8 mouse cellular contexts compared by ENCODE assay signal in genomic region chr14:39532689-39533088, GRCm38 (mm10). TPM values are rescaled to one million over a fixed set of nuclear protein-coding genes. Genes with fewer than 3 reads are reported as not detected.
DNase-seq lines count a peak whose midpoint lies in the region; ATAC-seq and TF ChIP-seq lines count a peak whose summit lies in the region.

No protein-coding gene starts in this region.

- peak; percentile 68 for TF ChIP-seq CTCF in E14TG2a.4 (conservative IDR thresholded peaks at IDR 0.05; ENCODE audit: low read length)

- no peak overlapping the region for H3K9ac ChIP-seq in hindbrain, embryonic 13.5 days
- H3K9ac ChIP-seq in forebrain, embryonic 12.5 days = no peak overlapping the region

- no peak overlapping the region for H3K27ac ChIP-seq in hindbrain, embryonic 10.5 days
- H3K27ac ChIP-seq in hindbrain, embryonic 13.5 days = no peak overlapping the region
- no peak overlapping the region for H3K27ac ChIP-seq in forebrain, embryonic 12.5 days

- no peaks in the 10 kb centered on the region for H3K4me1 ChIP-seq in hindbrain, embryonic 10.5 days (replicated peaks)
- H3K4me1 ChIP-seq in hindbrain, embryonic 13.5 days (replicated peaks) = no peaks in the 10 kb centered on the region
- no peaks in the 10 kb centered on the region for H3K4me1 ChIP-seq in E14TG2a.4 (replicated peaks; ENCODE audit: low read depth, low read length)
- no peaks in the 10 kb centered on the region for H3K4me1 ChIP-seq in forebrain, embryonic 12.5 days

- H3K4me3 ChIP-seq in hindbrain, embryonic 10.5 days = no peak overlapping the region
- H3K4me3 ChIP-seq in hindbrain, embryonic 13.5 days = no peak overlapping the region
- H3K4me3 ChIP-seq in E14TG2a.4 (replicated peaks; ENCODE audit: low read length) = no peak overlapping the region
- no peak overlapping the region for H3K4me3 ChIP-seq in forebrain, embryonic 12.5 days (replicated peaks)

- no peaks in the 10 kb centered on the region for H3K9me3 ChIP-seq in hindbrain, embryonic 10.5 days
- no peaks in the 10 kb centered on the region for H3K9me3 ChIP-seq in hindbrain, embryonic 13.5 days
- no peaks in the 10 kb centered on the region for H3K9me3 ChIP-seq in E14TG2a.4 (ENCODE audit: low read length)
- H3K9me3 ChIP-seq in forebrain, embryonic 12.5 days = no peaks in the 10 kb centered on the region

- DNase-seq in hindbrain, embryonic 10.5 days (ENCODE audit: low spot score) = peak; percentile 14
- peak; percentile 55 for DNase-seq in adrenal gland, postnatal 10 days
- DNase-seq in layer of hippocampus, postnatal 25 days (ENCODE audit: extremely low spot score in 1 of 2, low spot score in 1 of 2) = peak; percentile 17 to 46
- DNase-seq in right cerebral cortex, postnatal 14 days = peak; percentile 26
- DNase-seq in gastrocnemius, postnatal 36 days = no peak

- 17% methylated on average over 2 of the region's 2 CpGs for WGBS in hindbrain, embryonic 10.5 days
- 11% methylated on average over 2 of the region's 2 CpGs for WGBS in hindbrain, embryonic 13.5 days
- WGBS in forebrain, embryonic 12.5 days = 10% methylated on average over 2 of the region's 2 CpGs

- intact Hi-C loops in gastrocnemius, postnatal 36 days (cut with DNase I) = no loop called here

- ATAC-seq in hindbrain, embryonic 13.5 days (ENCODE audit: low FRiP score) = no peak
- peak; percentile 73; the same call in 1 of the 2 replicates for ATAC-seq in forebrain, embryonic 12.5 days (ENCODE audit: low FRiP score)

- no peaks in the 10 kb centered on the region for H3K36me3 ChIP-seq in hindbrain, embryonic 10.5 days
- no peaks in the 10 kb centered on the region for H3K36me3 ChIP-seq in hindbrain, embryonic 13.5 days
- no peaks in the 10 kb centered on the region for H3K36me3 ChIP-seq in E14TG2a.4 (ENCODE audit: insufficient read depth, low read length)
- H3K36me3 ChIP-seq in forebrain, embryonic 12.5 days (replicated peaks) = no peaks in the 10 kb centered on the region

- no peak overlapping the region for H3K4me2 ChIP-seq in hindbrain, embryonic 13.5 days
- no peak overlapping the region for H3K4me2 ChIP-seq in forebrain, embryonic 12.5 days

- no peaks in the 10 kb centered on the region for H3K27me3 ChIP-seq in hindbrain, embryonic 10.5 days (ENCODE audit: insufficient read depth, poor library complexity, severe bottlenecking)
- no peaks in the 10 kb centered on the region for H3K27me3 ChIP-seq in hindbrain, embryonic 13.5 days
- H3K27me3 ChIP-seq in E14TG2a.4 (ENCODE audit: insufficient read depth, low read length) = no peaks in the 10 kb centered on the region
- no peaks in the 10 kb centered on the region for H3K27me3 ChIP-seq in forebrain, embryonic 12.5 days

RNA-seq across cellular contexts. Expression of gene Nrg3, which starts 59.8 kb away (rescaled TPM):
- 0.71 and 1.5 TPM in 2 replicates for polyA plus RNA-seq in hindbrain, embryonic 10.5 days (2016; fragmentation: Nextera tagmentation; extraction: Ambion mirVana)
- 8.1 and 8.3 TPM in 2 replicates for polyA plus RNA-seq in hindbrain, embryonic 13.5 days (2015; fragmentation: Nextera tagmentation; extraction: Ambion mirVana)
- 1 to 10 TPM; 3.1 to 4.3 TPM for total RNA-seq in adrenal gland, postnatal 10 days (2021)
- 2.7 and 3.7 TPM in 2 replicates for polyA plus RNA-seq in forebrain, embryonic 12.5 days (2016; fragmentation: Nextera tagmentation; extraction: Ambion mirVana)
- total RNA-seq in layer of hippocampus, postnatal 25 days (2021) = 10 to 100 TPM; 56.9 to 74.8 TPM
- not detected for total RNA-seq in gastrocnemius, postnatal 36 days (2021)

Comparison
In these comparisons a context has a peak if more than half of its experiments do, and no peak if none do; other contexts are left out.
1. DNase-seq: peak in hindbrain, embryonic 10.5 days (single experiment), adrenal gland, postnatal 10 days (single experiment), layer of hippocampus, postnatal 25 days (2 of 2) and right cerebral cortex, postnatal 14 days (single experiment); none in gastrocnemius, postnatal 36 days (0 of 2).
2. RNA of gene Nrg3, which starts 59.8 kb away (total RNA-seq): 56.9 to 74.8 TPM in layer of hippocampus, postnatal 25 days; 3.1 to 4.3 TPM in adrenal gland, postnatal 10 days and not detected in gastrocnemius, postnatal 36 days; every median in the first group is over 10 times any median in the second.